Mouse (Mus musculus): ENCODE measurements around the gene Rps13. TPM values are rescaled to one million over a fixed set of nuclear protein-coding genes. Genes with fewer than 3 reads are reported as not detected.

The Rps13 gene
- total RNA-seq, 1 experiment from 2014 or later, result 485 TPM

DNA sequence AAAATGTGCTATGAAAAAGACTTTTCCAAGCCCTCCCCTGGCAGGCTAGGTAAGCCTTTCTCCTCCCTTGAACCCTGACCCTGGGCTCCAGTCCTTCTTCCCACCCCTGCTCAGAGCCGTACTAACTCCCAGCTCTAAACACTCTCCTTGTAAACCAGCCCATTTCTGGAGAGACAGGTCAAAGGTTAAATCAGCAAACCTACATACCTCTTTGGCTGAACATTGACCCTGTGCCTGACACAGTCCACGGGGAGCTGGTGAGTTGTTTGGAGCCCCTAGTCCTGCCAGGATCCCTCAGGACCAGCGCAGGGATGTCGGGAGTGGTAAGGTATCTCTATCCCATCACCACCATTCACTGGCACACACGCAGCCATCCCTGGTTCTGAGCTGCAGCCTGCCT lies 41.6 kb downstream of the Rps13 start:
- DNase-seq, result no peak

GRCm38 (mm10) chr7:116290559-116290958 lies 43.4 kb downstream of the Rps13 start:
- no peak for DNase-seq

DNA sequence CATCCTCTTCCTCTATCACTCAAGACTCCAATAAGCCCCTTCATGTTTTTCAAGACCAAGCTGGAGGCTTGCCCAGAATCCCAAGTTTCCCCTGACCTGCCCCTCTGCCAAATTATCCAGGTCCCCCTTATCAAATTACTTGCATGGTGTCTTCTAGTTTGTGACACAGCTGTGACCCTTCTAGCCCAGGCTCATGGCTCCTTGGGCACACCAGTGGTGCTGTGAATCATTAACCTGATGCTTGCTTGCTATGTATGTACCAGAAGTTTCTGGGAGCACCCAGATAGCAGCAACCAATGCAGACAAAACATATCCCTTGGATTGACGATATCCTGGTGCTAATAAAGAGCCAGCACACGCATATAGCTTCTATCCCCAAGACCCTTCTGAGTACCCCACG lies 45.0 kb downstream of the Rps13 start:
- DNase-seq, result no peak

DNA sequence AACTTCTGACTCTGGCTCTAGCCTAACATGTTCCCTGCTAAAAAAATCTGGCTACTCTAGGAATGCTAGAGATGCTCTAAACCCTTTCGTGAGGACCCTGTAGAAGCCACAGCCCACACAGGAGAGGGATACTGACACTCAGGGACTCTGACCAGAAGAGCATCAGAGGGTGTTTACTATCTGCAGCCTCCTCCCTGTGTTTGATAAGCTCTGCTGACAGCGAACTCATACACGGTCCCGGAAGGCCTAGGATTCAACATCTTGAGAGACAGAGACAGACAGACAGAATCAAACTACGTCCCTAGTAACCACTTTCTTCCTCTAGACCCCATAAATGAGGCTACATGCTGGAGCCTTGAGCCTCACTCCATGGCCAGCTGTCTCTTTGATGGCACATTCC lies 46.0 kb downstream of the Rps13 start:
- no peak for DNase-seq

DNA sequence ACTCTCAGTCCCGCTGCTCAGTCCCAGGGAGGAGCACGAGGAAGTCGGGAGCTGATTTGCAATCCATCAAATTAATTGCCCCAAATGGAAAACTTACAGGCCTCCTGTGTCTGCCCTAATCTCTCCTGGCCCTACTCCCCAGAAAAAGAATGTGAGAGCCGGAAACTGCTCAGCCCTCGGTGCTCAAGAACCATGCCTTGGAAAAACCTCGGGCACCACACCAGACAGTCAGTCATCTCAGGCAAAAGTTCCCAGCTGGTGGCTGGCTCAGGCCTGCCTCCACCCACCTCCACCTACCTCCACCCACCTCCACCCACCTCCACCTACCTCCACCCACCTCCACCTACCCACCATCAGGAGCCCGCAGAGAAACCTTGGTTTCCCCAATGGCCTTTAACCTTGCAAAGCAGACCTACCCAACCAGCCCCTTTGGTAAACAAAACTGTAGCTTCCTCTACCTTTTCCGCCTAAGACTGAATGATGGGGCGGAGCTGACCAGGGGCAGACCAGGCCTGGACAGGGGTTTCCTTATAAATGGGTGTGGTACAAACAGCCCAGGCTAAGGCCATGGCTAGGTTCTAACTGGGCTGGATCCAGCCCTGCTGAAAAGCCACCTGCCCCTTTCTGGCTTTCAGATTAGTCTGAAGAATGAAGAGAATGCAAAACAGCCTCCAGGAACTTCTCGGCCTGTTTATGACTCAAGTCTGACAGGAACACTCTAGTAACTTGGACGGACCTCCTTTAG lies 47.2 kb downstream of the Rps13 start:
- no peak for DNase-seq

DNA sequence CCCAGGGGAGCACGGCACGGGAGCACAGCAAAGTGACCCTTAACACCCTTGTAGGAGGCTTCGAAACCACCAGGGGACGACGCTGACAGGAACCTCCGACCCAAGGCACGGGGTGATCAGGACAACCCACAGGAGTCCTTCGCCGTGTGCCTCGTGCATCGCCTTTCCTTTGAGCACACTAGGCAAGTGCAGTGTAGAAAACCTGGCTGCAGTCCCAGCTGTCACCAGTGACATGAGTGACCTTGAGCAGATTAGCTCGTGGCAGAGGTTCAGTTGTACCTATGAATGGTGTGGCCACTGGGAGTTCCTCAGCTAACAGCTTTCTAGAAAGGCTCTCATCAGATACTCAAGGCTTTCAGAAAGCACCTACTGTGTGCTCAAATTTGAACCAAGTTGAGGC lies 47.8 kb downstream of the Rps13 start:
- DNase-seq, result peak; percentile 90

DNA sequence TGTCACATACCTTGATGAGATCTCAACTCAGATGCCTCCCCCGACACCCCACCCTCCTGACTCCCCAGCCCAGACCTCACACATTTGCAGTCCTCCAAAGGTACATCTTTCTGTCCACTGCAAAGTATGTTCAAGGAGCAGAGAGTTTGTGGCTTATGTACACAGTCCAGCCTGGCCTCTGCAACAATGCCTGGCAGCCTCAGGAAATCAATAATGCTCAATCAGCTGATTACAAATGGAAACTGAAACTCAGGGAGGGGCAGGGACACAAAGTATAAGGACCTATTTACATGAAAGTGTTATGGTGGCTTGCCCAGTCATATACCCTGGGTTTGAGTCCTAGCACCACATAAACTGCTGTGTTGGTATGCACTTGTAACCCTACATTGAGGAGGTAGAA lies 48.8 kb downstream of the Rps13 start:
- no peak for DNase-seq

GRCm38 (mm10) chr7:116282755-116283154 lies 51.2 kb downstream of the Rps13 start:
- no peak for DNase-seq

Other genes with a start within 250 kb of the Rps13 start
- gene Gm4353, start 249.6 kb downstream of the Rps13 start, total RNA-seq (2021), result 4.2 and 5.1 TPM in 2 replicates
- gene Plekha7, start 25.8 kb downstream of the Rps13 start, total RNA-seq (2021), result 10.3 and 12.0 TPM in 2 replicates
- 30.6 and 37.2 TPM in 2 replicates for gene Pik3c2a, start 109.3 kb upstream of the Rps13 start, total RNA-seq (2021)
- gene Nucb2, start 170.2 kb upstream of the Rps13 start, total RNA-seq (2021), result 22.6 and 30.2 TPM in 2 replicates

All from adrenal gland, postnatal 14 days (tissue).